Mouse (Mus musculus): Measurements from ENCODE around the gene Ivd.

Gene Ivd

DNA sequence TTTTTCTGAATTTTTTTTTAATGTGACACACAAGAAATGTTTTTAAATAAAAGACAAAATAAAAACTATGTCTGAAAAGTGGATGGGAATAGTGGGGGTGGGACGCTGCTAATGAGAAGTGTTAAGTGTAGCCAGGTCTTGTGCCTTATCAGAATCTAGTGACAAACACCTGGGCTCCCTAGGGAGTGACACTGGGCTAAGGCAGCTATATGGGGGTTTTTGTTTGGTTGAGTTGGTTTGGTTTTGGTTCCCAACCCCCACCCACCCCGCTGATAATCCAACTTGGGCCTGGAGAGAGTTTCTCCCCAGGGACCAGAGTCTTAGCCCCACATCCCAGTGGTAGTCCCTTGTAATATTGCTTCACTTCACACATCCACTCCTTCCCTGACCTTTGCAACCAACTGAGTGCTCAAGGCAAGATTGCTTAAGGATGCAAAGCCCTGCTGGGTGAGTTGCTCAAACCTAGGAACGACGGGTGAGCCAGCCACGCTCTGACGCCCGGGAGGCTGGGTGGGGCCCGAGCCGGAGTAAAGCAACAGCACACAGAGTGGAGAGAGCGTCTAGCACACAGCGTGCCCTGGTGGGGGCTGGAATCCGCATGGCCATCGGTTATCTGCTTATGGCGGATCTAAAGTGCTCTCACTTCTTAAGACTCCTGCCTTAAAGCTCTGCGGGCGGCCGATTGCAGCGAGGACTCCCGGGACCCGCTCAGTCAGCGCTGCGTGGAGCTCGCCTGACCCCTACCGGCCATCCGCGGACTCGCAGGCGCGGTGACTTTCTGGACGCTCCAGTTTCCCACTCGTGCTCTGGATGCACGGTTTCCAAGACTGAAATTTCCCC lies 21.3 kb downstream of the Ivd start:
- DNase-seq = peak; percentile 91 to 92

DNA sequence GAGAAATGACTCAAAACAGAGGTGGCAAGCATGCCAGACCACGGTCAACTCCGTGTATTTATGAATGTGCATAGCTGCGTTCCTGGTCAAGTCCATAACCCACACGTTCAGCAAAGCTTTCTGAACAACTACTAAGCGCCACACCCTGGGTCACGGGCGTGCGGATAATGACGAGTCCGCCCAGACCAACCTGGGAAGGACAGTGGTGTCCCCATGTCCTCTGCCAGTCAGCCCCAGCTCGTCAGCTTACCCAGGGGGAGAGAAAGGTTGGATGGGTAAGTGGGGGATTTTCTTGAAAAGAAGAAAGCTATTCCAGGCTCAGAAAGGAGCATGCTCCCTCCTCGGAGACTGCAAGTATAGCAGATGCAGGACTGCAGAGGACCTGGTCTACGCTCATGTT lies 25.7 kb downstream of the Ivd start:
- no peak for DNase-seq

DNA sequence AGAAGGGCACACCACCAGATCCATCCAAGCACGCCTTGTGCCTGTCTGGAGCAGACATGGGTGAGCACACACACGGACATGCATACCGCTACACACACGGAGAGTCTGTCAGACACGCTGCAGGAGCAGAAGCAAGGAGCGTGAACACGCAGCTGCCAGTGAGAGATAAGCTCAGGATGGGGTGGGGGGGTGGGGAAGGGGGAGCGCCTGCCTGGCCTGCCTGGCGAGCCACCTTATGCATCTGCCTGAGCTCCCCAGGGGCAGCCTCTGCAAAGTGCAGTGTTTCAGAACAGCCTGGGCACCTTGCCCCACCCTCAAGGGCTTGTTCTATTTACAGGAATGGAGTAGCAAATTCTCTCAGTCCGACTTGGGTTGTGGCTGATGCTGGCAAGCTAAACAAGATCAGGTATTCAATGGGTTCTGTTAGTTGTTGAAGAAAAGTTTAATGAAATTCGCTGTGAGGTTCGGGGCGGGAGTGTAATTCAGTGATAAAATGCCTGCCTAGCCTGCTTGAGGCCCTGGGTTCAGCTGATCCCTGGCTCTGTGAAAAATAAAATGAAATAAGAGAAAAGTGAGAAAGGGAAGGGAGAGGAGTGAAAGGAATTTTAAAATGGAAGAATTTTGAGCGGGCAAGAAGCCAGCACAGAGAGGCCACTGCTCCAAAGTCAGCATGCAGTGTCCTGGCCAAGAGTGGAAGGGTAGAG lies 26.2 kb downstream of the Ivd start:
- DNase-seq = peak in 1 of 2 experiments; percentile 28

DNA sequence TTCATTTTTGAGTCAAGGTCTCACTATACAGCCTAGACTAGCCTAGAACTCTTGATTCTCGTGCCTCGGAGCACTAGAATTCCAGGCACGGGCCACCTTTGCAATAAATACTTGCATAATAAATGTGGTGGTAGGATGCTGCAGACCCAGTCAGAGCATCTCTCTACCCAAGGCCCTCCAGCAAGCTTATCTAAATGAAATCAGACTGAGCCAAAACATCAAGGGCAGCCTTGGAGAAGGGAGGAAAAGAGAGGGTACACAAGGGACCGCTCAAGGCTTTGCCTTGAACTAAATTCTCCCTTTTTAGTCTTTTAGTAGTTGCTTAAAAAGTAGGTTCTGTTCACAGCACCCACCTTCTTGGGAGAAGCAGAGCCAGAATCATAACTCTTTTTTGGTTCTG lies 29.4 kb downstream of the Ivd start:
- DNase-seq = no peak

DNA sequence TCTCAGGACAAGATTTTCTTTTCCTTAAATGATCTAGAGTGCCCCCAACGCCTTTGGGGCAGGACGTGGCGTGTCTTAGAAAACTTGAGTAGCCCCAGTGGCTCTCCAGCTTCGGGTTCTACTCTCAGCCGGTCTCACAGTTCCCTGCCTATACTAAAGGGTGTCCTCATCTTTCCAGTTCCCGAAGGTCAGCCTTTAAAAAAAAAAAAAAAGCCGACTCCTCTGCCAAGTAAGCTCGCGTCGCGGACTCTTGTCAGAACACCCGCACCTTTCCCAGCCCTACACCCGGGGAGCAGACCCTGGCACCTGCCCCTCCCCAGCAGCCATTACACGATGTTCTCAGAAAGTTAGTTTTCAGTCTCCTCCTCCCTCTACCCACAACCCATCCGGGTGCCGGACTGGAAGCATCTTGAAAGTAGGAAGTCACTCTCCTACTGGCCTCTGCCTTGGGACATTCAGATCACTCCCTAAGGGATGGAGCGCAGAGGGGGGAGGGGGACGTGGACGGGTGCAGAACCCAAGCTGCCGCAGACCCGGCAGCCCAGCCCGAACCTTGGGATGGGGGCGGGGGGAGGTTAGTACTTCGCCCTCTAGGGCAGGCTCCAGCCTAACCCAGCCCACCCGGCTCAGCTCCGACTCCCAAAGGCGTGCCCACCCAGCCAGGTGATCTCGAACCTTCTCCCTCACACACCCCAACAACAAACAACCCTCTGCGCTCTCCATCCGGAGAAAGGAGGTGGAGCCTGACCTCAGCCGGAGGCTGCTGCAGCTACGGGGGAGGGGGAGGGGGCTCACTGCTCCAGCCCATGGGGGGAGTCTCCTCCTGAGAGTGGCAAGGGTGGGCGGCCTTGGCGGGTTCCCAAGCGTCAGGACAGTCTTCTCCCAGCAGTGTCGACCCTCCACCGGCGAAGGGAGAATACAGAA lies 34.5 kb downstream of the Ivd start:
- peak; percentile 52 to 53 for DNase-seq

DNA sequence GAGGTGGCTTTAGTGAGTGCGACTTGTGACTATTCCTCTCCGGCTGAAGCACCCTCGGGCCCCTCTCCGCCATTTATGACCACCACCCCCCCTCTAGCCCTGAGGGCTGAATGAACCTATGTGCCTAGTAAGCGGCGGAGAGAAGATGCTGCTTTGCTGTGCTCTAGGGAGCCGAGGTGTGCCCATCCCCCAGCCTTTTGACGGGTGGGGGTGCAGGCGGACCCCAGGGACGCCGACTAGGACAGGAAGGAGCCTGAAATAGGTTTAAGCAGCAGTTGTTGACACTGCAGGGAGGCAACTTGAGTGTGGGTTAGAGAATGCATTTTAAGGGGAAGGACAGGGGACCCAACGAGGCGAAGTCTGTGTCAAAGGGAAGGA lies 35.1 kb downstream of the Ivd start:
- DNase-seq = peak; percentile 66 to 70

DNA sequence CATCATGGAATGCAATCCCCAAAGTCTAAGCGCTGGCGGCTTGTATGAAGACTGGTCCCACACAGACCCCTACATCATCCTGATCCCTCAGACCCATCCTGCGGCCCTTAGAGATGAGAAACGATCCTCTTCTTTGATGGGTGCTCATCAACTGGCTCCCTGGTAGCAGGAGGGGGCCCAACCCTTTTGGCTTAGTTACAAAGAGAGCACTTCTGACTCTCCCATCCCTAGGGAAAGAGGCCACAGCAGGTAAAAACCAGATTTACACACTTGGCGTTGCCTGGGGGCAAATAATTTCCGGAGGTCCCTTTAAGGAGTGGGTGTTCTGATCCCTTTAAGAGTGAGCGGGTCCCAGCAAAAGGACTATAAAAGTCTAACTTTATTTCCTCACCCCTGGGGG lies 35.6 kb downstream of the Ivd start:
- peak in 1 of 2 experiments; percentile 19 for DNase-seq

DNA sequence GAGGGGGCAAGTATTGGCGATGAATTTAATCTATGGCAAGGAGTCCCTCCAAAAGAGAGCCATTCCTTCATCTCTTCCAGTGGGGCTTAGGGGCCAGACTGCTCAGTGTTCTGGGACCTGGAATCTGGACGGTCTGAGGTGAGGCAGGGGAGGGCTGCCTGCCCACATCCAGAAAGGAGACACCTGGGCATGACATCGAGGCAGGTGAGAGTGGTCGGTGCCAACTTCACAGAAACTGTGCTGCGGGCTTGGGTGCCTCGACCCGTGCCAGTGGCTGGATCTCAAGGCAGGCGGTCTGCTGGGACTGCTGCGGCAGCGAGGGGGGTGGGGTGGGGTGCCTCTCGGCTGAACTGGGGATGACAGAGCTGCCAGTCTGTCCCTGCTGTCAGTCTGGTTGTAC lies 36.1 kb downstream of the Ivd start:
- DNase-seq = peak; percentile 25

DNA sequence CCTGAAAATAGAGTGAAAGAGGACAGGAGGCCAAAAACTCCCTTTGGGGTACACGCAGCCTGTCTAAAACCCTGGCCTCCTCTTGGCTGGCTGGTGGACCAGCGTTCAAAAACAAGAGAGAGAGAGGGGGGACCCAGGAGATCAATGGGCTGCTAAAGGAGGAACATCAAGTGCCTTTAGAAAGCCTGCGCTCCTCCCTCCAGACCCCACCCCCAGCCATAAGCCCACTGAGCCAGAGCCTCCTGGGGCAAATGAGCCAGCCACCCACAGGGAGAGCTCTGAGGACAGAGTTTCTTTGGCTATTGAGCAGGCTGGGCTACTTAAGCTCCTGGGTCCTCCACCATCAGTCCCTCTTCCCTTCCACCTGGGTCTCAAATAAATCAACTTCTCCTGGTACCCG lies 37.0 kb downstream of the Ivd start:
- no peak for DNase-seq

DNA sequence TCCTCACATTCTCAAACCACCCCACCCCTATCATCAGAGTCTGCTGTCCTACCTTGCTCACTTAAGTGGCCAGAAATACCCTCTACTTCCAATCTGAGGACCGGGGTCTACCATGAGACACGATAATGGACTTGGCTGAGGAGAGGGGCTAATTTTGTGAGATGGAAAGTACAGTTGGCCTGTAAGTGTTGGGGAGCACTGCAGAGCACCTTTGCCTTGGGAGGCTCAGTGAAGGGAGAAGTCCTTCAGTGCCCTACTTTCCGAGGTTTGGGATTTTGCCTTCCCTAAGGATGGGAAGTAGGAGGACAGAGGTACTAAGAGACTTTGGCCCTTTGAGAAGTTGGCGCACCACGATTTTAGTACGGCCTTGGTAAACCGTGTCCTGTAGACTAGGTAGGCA lies 37.6 kb downstream of the Ivd start:
- DNase-seq = no peak

DNA sequence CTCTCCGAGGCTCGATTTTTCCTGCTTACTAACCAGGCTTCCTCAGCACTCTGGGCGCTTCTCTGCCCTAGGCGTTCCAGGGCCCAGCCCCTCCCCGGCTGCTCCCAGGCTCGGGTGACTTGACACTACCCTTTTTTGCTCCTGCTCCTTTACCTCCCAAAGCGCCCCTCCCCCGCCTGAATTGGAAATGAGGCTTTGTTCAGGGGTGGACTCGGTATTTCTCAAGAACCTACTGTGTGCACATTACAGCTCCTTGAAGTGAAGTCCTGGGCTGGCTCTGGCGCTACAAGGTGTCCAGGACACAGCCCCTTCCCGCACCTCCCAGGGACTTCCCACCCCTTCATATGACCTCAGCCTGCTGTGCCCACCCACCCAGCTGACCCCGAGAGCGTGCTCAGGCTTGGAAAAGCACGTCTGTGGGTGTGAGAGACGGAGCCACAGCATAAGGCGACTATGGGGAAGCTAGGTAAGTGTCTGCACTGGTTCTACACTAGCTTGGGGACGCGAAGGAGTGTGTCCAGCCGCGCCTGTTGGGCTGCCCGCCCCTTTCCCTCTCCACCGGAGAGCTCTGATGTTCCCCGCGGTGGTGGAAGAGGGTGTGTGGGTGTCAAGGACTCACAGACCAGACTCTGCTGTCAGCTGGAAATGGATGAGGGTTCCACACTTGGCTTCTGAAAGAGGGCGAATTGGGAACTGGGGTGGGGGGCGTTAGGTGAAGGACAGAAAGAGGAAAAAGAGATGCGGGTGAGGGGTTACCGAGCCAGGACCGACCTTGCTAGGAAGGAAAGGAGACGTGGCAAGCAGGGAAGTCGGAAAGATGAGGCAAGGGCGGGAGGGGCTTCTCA lies 38.4 kb downstream of the Ivd start, which contains the start of gene Bahd1:
Gene Bahd1, plus strand, starts transcription at position 397 of the 845 bp plus-strand sequence.
- DNase-seq = peak; percentile 22 to 24

DNA sequence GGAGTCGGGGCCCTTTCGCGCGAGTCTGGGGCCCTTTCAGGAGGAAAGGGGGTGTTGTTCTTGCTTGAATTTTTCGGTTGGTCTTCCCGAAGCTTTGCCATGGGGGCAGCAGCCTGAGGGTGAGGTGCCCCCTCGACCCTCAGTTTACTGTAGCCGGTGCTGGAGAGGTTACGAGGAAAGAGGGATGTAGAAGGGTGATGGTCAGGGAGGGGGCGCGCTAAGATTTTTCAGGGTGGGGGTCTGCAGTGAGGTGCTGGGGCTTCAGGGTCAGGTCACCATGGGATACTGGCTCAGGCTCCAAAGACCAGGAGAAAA lies 39.0 kb downstream of the Ivd start:
- DNase-seq = no peak

DNA sequence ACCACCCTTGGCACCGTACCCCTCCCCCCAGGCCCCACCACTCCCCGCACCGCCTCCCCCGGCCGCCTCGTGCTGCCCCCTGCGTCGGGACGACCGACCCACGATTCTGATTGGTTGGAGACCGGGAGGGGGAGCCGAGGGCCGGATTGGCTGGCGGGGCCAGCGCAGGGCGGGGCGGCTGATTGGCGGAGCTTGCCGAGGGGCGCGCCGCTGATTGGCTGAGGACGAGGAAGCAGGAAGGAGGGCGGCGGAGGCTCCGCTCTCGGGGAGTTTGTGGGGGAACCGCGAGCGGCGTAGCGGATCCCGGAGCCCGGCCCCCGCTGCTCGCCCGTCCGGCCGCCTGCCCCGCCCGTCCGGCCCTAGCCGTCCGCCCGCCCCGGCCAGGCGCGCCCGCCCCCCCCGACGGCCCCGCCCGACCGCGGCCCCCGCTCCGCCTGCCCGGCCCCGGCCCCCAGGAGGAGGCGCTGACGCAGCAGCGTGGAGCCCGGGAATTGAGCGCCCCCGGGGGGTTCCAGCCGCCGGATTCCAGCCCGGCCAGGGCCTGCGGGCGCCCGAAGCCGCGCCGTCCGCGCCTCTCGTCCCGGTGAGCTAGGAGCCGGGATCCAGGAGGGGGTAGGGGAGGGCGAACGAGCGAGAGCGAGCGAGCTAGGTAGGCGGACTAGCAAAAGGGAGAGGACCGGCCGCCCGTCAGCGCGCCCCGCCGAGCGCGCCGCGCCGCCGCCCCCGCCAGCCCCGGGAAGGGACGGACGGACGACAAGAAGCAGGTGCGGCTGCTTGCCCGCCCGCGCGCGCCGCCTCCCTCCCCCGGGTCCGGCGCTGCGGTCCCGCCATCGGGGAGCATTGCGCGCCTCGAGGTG lies 39.6 kb downstream of the Ivd start:
- DNase-seq = peak; percentile 92 to 93

DNA sequence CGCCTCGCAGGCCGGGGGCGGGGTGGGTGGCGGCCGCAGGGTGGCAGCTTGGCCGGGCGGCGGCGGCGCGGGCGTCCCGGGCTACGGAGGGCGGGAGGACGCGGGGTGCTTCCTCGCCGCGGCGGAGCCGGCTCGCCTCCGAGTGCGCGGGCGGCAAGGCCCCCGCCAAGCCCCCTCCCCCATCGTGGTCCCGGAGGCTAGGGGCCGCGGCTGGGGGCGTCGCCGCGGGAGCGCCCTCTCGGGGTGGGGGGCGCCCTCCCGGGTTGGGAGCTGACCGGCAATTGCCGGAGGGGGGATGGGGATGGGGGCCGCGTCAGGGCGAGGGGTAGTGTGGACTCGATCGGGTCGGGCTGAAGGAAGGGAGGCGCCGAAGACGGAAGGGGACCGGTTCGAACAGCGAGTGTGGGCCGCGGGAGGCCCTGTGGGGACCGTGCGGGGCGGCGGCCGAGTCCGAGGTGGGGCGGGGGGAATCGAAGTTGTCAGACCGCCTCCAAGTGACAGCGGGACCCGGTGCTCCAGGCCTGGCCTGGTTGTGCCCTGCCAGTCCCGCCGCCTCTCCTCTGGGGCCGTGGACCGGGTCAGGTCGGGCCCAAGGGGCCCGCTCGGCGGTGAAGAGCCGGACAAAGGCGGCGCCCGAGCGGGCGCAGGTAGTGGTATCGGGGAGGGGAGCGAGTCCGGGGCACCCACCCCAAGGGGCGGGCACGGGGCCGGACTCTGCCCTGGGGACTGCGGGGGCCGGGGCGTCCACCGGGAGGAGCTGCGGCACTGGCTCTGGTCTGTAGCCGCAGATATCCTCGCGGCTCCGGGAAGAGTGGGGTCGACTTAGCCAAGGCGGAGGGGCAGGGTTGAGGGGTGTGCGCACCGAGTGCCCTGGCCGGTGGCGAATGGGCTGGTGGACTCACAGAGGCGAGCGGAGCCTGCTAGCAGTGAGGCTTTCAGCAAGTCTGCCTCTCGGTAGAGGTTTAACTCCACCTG lies 40.6 kb downstream of the Ivd start:
- DNase-seq = peak; percentile 42 to 45

DNA sequence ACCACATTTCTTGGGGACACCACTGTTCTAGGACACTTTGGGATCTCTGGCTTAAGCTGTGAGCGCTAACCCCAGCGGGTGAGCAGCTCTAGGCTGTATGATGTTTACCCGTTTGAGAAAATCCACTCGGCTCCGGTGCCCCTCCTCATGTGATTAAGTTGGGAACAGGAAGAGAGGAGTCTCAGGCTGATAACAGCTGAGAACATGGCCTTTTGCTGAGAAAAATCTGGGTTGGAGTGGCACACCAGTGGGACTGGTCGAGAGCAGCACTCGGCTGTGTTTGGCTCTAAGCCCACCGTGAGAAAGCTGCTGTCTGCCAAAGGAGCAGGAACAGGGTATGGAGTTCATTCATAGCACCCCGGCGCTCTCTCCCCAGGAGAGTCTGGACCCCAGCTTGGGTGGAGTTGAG lies 41.6 kb downstream of the Ivd start:
- no peak for DNase-seq

DNA sequence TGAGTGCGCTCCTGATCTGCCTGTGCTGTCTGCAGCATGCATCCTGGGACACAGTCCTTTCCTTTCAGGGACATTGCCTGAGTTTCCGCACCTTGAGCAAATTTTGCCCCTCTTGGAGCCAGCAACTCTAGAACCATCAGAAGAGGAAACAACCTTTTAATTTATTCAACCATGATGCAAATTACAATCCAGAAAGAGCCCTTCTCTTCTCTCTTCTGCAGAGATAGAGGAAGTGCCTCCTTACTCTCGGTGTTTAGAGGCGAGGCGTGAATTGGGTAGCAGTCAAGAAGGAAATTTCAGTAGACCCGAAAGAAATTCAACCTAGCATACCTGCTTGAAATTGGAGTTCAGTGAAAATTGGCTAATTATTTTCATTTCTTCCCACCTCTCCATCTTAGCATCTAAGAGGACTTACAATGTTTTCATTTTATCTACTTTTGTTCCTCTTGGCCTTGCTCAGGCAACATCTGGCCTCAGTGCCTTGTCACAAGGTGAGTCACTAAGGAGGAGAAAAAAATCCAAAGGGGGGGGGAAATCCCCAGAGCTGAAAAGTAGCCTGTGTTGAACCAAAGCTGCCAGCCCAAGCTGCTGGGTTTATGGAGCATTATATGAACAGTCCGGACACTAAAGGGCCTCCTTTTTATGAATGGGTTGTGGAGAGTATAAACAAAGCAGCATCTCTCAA lies 43.8 kb downstream of the Ivd start:
- DNase-seq = peak; percentile 57 to 65

DNA sequence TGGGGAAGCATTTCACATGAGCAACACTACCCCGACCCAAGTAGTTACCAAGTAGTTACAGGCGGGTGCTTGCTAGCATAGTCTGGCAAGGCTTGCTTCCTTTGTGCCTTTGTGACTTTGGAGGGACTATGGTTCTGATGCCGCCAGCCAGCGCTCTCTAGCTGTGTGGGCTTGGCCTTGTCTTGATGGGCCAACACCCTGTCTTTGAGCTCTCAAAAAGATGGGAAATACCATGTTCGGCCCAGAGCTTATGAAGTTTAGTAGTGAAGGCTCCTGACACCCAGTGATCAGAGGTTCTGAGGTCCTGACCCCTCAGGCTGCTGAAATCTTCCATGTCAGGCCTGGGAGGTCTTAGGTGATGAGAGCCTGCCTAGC lies 44.4 kb downstream of the Ivd start:
- no peak for DNase-seq

DNA sequence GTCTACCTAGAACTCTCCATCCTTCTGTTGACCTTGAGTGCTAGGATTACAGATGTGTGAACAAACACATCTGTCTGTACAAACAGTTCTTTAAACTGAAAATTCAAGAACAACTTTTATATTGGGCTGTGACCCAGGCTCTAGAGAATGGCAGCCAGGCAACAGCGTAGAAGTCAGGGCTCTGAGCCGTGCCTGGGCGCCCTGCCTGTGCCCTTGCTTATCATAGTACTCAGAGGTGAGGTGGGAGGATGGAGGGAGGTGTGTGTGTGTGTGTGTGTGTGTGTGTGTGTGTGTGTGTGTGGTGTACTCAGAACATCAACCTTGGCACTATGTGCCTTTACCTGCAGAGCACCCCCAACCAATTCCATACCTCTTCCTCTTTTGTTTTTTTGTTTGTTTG lies 46.0 kb downstream of the Ivd start:
- no peak for DNase-seq

DNA sequence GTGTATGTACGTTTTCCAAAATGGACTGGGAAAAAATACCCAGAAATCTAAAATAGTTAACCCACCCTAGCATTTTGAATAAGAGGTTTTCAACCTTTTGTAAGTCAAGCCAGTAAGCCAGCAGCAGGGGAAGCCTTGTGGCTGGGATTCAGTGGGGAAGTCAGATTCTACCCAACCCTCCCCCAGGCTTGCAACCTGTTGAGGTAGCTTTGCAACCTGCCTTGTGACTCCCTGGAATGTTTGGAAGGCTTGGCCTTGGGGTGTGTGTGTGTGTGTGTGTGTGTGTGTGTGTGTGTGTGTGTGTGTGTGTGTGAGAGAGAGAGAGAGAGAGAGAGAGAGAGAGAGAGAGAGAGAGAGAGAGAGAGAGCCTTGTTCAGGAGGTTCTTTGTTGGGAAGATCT lies 47.4 kb downstream of the Ivd start:
- DNase-seq = no peak

All from B cell, adult 2 months (primary cell).